Mouse (Mus musculus): ENCODE measurements at regions not wholly inside any gene's neighbourhood (a gene's known extent, or its start where the extent isn't known, plus 50 kb on each side); places are given as distances from the start of the nearest gene placed in this dataset.
"Not testable (repeated sequence)": the region's sequence is repeated elsewhere in the genome, so short reads cannot be mapped to it uniquely, and the experiment has no call there.

DNA sequence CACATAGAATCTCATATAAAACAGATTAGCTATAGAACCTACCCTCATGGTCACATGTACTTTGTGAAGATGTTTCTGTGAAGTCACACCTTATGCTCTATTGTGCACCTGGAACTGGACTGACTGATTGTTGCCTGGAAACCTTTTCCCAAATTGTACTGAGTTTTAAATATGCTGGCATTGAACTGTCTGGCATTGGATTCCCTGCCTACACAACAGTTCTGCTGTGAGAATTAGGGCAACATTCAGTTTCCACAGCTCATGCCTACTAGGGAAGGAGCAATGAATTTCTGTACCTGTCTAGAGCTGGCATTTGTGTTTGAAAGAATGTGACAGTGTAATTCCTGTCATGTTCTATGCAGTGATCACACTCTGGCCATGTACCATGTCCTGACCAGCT, 60.4 kb upstream of the Poc5 start:
- H3K36me3 ChIP-seq (ENCODE audit: control insufficient read depth, insufficient read depth, low read length): no peaks in the 10 kb centered on the region
- no peak overlapping the region for H3K27ac ChIP-seq (ENCODE audit: low read depth, low read length)
- no peak overlapping the region for H3K4me3 ChIP-seq (ENCODE audit: low read depth, low read length)
- no peak for DNase-seq (ENCODE audit: low spot score, missing footprints)
- no peaks in the 10 kb centered on the region for H3K9me3 ChIP-seq (ENCODE audit: control insufficient read depth, low read length)
- H3K4me2 ChIP-seq: no peak overlapping the region
- H3K4me1 ChIP-seq (ENCODE audit: control insufficient read depth, insufficient read depth, low read length): no peaks in the 10 kb centered on the region
- no peak for ATAC-seq (ENCODE audit: low FRiP score)
- H3K27me3 ChIP-seq (ENCODE audit: control insufficient read depth, insufficient read depth, low read length): no peaks in the 10 kb centered on the region
- no peak overlapping the region for H3K9ac ChIP-seq (ENCODE audit: low read length)

DNA sequence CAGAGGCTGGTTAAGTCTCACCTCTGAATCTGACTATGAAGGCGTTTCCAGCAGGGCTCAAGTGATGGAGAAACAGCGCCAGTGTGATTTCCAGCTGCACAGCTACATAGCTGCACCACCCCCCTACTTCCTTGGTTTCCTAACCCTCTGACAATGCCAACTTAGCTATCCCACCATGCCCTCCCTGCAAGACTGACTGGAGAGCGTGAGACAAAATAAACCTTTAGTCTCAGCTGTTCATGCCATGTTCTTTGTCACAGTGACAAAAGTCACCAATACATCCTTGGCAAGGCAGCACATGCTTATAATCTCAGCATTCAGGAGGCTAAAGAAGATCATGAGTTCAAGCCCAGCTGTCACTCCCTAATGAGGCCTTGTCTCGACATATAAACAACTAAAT, 63.5 kb upstream of the Poc5 start:
- Histone ChIP-seq H3K36me3 (ENCODE audit: control insufficient read depth, insufficient read depth, low read length) (no peaks in the 10 kb centered on the region), H3K4me1 (ENCODE audit: control insufficient read depth, insufficient read depth, low read length) (no peaks in the 10 kb centered on the region), H3K27me3 (ENCODE audit: control insufficient read depth, insufficient read depth, low read length) (no peaks in the 10 kb centered on the region), H3K9me3 (ENCODE audit: control insufficient read depth, low read length) (no peaks in the 10 kb centered on the region), H3K4me2 (no peak overlapping the region), H3K9ac (ENCODE audit: low read length) (no peak overlapping the region), H3K4me3 (ENCODE audit: low read depth, low read length) (no peak overlapping the region), H3K27ac (ENCODE audit: low read depth, low read length) (no peak overlapping the region)
- ATAC-seq (ENCODE audit: low FRiP score) (no peak), DNase-seq (ENCODE audit: low spot score, missing footprints) (no peak)
- 66% methylated on average over 4 of the region's 4 CpGs for WGBS

DNA sequence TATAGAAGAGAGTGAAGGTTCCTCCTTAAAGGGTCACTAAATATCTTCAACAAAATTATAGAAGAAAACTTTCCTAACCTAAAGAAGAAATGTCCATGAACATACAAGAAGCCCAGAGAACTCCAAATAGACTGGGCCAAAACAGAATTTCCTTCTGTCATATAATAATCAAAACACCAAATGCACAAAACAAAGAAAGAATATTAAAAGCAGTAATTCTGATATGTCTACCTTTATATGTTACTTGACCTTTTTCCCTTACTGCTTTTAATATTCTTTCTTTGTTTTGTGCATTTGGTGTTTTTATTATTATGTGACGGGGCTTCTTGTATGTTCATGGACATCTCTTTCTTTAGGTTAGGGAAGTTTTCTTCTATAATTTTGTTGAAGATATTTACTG, 70.9 kb upstream of the Poc5 start:
- peak; percentile 90 for DNase-seq (ENCODE audit: low spot score, missing footprints)
- H3K4me2 ChIP-seq; H3K9ac ChIP-seq (ENCODE audit: low read length); H3K4me3 ChIP-seq (ENCODE audit: low read depth, low read length); H3K4me1 ChIP-seq (ENCODE audit: control insufficient read depth, insufficient read depth, low read length); H3K36me3 ChIP-seq (ENCODE audit: control insufficient read depth, insufficient read depth, low read length); ATAC-seq (ENCODE audit: low FRiP score); H3K9me3 ChIP-seq (ENCODE audit: control insufficient read depth, low read length); H3K27me3 ChIP-seq (ENCODE audit: control insufficient read depth, insufficient read depth, low read length); H3K27ac ChIP-seq (ENCODE audit: low read depth, low read length): not testable (repeated sequence)
- 93% methylated on average over 1 of the region's 1 CpGs for WGBS

DNA sequence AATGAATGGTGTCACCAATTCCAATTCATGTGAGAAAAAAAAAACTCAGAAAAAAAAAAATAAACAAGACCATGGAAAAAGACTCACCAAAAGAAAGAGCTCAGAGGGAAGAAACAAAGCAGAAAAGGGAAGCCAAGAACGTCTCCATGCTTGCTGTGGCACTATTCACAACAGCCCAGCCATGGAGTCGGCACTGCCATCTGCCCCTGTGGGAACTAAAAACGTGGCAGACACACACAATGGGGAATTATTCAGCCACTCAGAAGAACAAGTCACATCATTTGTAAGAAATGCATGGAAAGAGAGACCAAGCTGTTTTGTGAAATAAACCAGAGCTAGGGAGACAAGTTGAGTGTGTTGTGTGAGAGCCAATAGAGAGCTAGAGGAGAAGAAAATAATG, 74.9 kb upstream of the Poc5 start:
- H3K9me3 ChIP-seq (ENCODE audit: control insufficient read depth, low read length): no peaks in the 10 kb centered on the region
- H3K9ac ChIP-seq (ENCODE audit: low read length): no peak overlapping the region
- no peak overlapping the region for H3K27ac ChIP-seq (ENCODE audit: low read depth, low read length)
- H3K36me3 ChIP-seq (ENCODE audit: control insufficient read depth, insufficient read depth, low read length): no peaks in the 10 kb centered on the region
- H3K27me3 ChIP-seq (ENCODE audit: control insufficient read depth, insufficient read depth, low read length): no peaks in the 10 kb centered on the region
- no peak overlapping the region for H3K4me2 ChIP-seq
- DNase-seq (ENCODE audit: low spot score, missing footprints) (no peak), ATAC-seq (ENCODE audit: low FRiP score) (no peak)
- no peak overlapping the region for H3K4me3 ChIP-seq (ENCODE audit: low read depth, low read length)
- H3K4me1 ChIP-seq (ENCODE audit: control insufficient read depth, insufficient read depth, low read length): no peaks in the 10 kb centered on the region
- 38% methylated on average over 3 of the region's 3 CpGs for WGBS

DNA sequence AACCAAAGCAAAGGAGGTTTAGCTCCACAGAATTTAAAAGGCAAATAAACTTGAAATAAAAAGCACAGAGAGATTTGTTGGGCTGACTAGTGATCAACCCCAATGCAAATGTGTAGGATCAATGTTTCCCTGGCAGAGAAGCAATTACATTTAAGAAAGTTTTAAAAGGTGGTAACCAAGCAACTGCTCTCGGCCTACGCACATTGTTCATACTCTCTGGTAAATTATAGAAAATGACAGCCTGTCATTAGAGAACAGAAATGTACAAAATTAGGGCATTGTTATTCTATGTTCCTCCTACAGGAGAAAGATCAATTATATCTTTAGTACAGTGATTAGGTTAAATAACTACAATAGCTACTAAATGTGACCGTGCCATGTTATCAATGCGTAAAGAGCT, 85.6 kb upstream of the Poc5 start:
- no peak for ATAC-seq (ENCODE audit: low FRiP score)

DNA sequence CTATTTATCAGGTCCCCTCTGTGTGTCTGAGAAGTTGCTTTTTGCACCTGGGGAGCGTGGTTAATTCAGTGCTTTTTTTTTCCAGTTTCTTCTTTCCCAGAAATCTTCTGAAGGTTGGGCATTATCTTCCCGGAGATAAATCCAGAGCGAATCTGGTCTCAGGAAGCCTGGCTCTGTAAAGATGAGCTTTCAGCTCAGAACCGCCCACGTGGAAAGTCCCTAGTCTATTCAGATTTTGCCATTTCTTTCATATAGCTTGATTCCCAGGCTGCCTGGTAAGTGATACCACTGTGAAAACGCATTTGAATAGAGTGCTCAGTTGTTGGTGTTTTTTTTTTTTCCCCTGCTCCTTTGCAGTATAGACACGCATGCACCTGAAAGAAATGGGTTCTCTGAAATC, 100.3 kb upstream of the Poc5 start:
- no peak overlapping the region for H3K9ac ChIP-seq (ENCODE audit: low read length)
- H3K27ac ChIP-seq (ENCODE audit: low read depth, low read length): no peak overlapping the region
- H3K9me3 ChIP-seq (ENCODE audit: control insufficient read depth, low read length): no peaks in the 10 kb centered on the region
- peak; percentile 83 for DNase-seq (ENCODE audit: low spot score, missing footprints)
- WGBS: 40% methylated on average over 7 of the region's 7 CpGs
- no peaks in the 10 kb centered on the region for H3K4me1 ChIP-seq (ENCODE audit: control insufficient read depth, insufficient read depth, low read length)
- no peaks in the 10 kb centered on the region for H3K27me3 ChIP-seq (ENCODE audit: control insufficient read depth, insufficient read depth, low read length)
- H3K4me3 ChIP-seq (ENCODE audit: low read depth, low read length): no peak overlapping the region
- H3K36me3 ChIP-seq (ENCODE audit: control insufficient read depth, insufficient read depth, low read length): no peaks in the 10 kb centered on the region
- no peak overlapping the region for H3K4me2 ChIP-seq
- no peak for ATAC-seq (ENCODE audit: low FRiP score)

More for the DNA sequence above, 85.6 kb upstream of the Poc5 start:
- H3K36me3 ChIP-seq (ENCODE audit: control insufficient read depth, insufficient read depth, low read length): no peaks in the 10 kb centered on the region
- no peak overlapping the region for H3K4me2 ChIP-seq
- no peaks in the 10 kb centered on the region for H3K27me3 ChIP-seq (ENCODE audit: control insufficient read depth, insufficient read depth, low read length)
- H3K9ac ChIP-seq (ENCODE audit: low read length): no peak overlapping the region
- no peaks in the 10 kb centered on the region for H3K9me3 ChIP-seq (ENCODE audit: control insufficient read depth, low read length)
- no peak for DNase-seq (ENCODE audit: low spot score, missing footprints)
- WGBS: 92% methylated on average over 4 of the region's 4 CpGs
- H3K4me1 ChIP-seq (ENCODE audit: control insufficient read depth, insufficient read depth, low read length): no peaks in the 10 kb centered on the region
- H3K4me3 ChIP-seq (ENCODE audit: low read depth, low read length): no peak overlapping the region
- H3K27ac ChIP-seq (ENCODE audit: low read depth, low read length): no peak overlapping the region

DNA sequence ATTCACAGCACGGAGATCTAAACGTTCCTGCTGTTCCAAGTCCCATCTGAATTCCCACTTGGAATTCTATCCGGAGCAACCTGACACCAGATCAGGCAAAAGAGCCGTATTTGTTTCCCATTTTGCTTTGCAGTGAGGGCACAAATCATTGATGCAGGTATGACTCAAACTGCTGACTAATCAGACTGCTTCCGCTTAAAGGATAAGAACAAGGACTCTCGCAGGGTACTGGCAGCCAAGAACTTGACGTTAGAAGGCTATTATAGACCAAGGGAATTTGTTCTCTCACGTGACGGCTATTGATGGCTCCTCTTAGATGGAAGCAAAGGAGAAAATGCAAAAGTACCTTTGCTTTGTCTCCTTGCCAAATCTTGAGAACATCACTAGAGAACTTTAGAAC, 118.1 kb upstream of the Poc5 start:
- WGBS: 81% methylated on average over 9 of the region's 9 CpGs
- H3K4me1 ChIP-seq (ENCODE audit: control insufficient read depth, insufficient read depth, low read length): 0 out of 2 replicates have a peak, but pooled peaks cover 3% of the 10 kb centered on the region
- H3K9me3 ChIP-seq (ENCODE audit: control insufficient read depth, low read length): no peaks in the 10 kb centered on the region
- DNase-seq (ENCODE audit: low spot score, missing footprints) (no peak), ATAC-seq (ENCODE audit: low FRiP score) (no peak)
- H3K27me3 ChIP-seq (ENCODE audit: control insufficient read depth, insufficient read depth, low read length): no peaks in the 10 kb centered on the region
- no peak overlapping the region for H3K9ac ChIP-seq (ENCODE audit: low read length)
- H3K4me3 ChIP-seq (ENCODE audit: low read depth, low read length): no peak overlapping the region
- H3K27ac ChIP-seq (ENCODE audit: low read depth, low read length): no peak overlapping the region
- H3K4me2 ChIP-seq: no peak overlapping the region
- no peaks in the 10 kb centered on the region for H3K36me3 ChIP-seq (ENCODE audit: control insufficient read depth, insufficient read depth, low read length)

DNA sequence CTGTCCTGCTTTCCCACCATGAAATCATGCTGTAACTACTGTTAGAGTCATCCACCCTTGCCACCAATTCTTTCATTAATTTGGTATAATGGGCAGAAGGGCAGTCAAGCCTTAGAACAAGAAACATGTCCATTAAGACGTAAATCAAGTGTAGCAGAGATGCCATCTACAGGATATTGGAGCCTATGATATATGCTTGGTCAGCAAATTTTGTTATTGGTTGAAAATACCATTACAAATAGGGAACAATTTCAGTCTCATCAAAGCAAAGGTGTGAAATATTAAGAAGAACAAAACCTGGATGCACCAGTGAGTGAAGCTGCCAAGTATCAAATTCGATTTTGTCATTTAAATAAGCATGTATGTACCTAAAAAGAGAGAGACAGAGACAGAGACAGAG, 123.6 kb upstream of the Sv2c start:
- no peak for DNase-seq (ENCODE audit: low spot score, missing footprints)
- WGBS: 82% methylated on average over 2 of the region's 2 CpGs
- H3K4me3 ChIP-seq (ENCODE audit: low read depth, low read length): no peak overlapping the region
- no peaks in the 10 kb centered on the region for H3K4me1 ChIP-seq (ENCODE audit: control insufficient read depth, insufficient read depth, low read length)
- ATAC-seq (ENCODE audit: low FRiP score): no peak
- H3K27me3 ChIP-seq (ENCODE audit: control insufficient read depth, insufficient read depth, low read length): no peaks in the 10 kb centered on the region
- H3K9me3 ChIP-seq (ENCODE audit: control insufficient read depth, low read length): no peaks in the 10 kb centered on the region
- H3K27ac ChIP-seq (ENCODE audit: low read depth, low read length): no peak overlapping the region
- no peak overlapping the region for H3K4me2 ChIP-seq
- no peak overlapping the region for H3K9ac ChIP-seq (ENCODE audit: low read length)
- no peaks in the 10 kb centered on the region for H3K36me3 ChIP-seq (ENCODE audit: control insufficient read depth, insufficient read depth, low read length)

DNA sequence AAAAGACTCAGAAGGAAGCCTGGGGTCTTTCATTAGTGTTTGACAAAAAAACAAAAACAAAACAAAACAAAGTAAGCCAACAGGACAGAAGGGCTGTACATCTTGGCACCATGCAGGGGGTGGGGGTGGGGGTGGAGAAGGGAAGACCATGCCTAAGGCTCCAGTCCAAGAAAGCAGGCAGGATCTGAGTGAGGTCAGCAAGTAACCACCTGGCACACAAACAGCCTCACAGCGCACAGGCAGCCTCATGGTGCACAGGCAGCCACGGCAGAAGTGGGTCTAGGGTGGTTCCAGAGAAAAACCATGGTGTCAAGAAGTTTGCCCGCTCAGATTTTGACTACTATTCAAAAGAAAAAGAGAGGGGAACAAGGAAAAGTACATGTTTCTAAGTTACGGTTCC, 122.0 kb upstream of the Sv2c start:
- Histone ChIP-seq H3K27me3 (ENCODE audit: control insufficient read depth, insufficient read depth, low read length) (no peaks in the 10 kb centered on the region), H3K4me3 (ENCODE audit: low read depth, low read length) (no peak overlapping the region), H3K4me2 (no peak overlapping the region), H3K36me3 (ENCODE audit: control insufficient read depth, insufficient read depth, low read length) (no peaks in the 10 kb centered on the region), H3K9ac (ENCODE audit: low read length) (no peak overlapping the region), H3K4me1 (ENCODE audit: control insufficient read depth, insufficient read depth, low read length) (no peaks in the 10 kb centered on the region), H3K9me3 (ENCODE audit: control insufficient read depth, low read length) (no peaks in the 10 kb centered on the region), H3K27ac (ENCODE audit: low read depth, low read length) (no peak overlapping the region)
- no peak for ATAC-seq (ENCODE audit: low FRiP score)
- no peak for DNase-seq (ENCODE audit: low spot score, missing footprints)
- WGBS: 97% methylated on average over 4 of the region's 4 CpGs

DNA sequence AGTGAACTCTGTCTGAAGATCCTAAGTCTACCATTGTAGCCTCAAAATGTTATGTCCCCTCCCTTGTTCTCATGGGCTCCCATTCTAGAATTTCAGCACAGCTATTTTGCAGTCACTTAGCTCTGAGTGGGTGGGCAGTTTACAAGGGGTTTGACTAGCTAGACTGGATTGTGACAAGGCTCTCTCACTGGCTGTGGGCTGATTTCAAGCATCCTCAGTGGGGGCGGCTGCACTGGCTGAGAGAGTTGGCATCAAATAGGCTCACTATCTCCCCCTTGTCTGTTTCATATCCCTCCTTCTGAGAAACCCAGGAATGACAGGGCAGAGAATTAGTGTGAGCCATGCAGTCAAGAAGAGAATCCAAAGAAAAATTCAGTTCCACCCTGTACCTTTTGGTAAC, 88.4 kb upstream of the Sv2c start:
- Histone ChIP-seq H3K4me3 (ENCODE audit: low read depth, low read length) (no peak overlapping the region), H3K9ac (ENCODE audit: low read length) (no peak overlapping the region), H3K4me1 (ENCODE audit: control insufficient read depth, insufficient read depth, low read length) (no peaks in the 10 kb centered on the region), H3K36me3 (ENCODE audit: control insufficient read depth, insufficient read depth, low read length) (no peaks in the 10 kb centered on the region), H3K4me2 (no peak overlapping the region), H3K9me3 (ENCODE audit: control insufficient read depth, low read length) (no peaks in the 10 kb centered on the region), H3K27me3 (ENCODE audit: control insufficient read depth, insufficient read depth, low read length) (no peaks in the 10 kb centered on the region), H3K27ac (ENCODE audit: low read depth, low read length) (no peak overlapping the region)
- 87% methylated on average over 1 of the region's 1 CpGs for WGBS
- no peak for DNase-seq (ENCODE audit: low spot score, missing footprints)
- no peak for ATAC-seq (ENCODE audit: low FRiP score)
